Mouse (Mus musculus): ENCODE data around the gene Fbf1.
A peak's percentile ranks its signal among the peaks of the same experiment; 100 is the strongest.

Fbf1 gene

GRCm38 (mm10) chr11:116178411-116179121 is 10.6 kb upstream of the Fbf1 start:
- DNase-seq (ENCODE audit: low spot score in 2 of 2), result no peak

- no peak for DNase-seq (ENCODE audit: low spot score in 2 of 2)
Observed at GRCm38 (mm10) chr11:116176010-116176409, 8.0 kb upstream of the Fbf1 start.

- DNase-seq (ENCODE audit: low spot score in 2 of 2), result no peak
Observed at GRCm38 (mm10) chr11:116174775-116175448, 6.9 kb upstream of the Fbf1 start.

GRCm38 (mm10) chr11:116171959-116172358 is 4.0 kb upstream of the Fbf1 start:
- no peak for DNase-seq (ENCODE audit: low spot score in 2 of 2)

GRCm38 (mm10) chr11:116170003-116170800 is 2.2 kb upstream of the Fbf1 start:
- DNase-seq (ENCODE audit: low spot score in 2 of 2), result no peak

GRCm38 (mm10) chr11:116169214-116169613 is 1.2 kb upstream of the Fbf1 start:
- no peak for DNase-seq (ENCODE audit: low spot score in 2 of 2)

GRCm38 (mm10) chr11:116167232-116167631 is 734 bp downstream of the Fbf1 start:
- no peak for DNase-seq (ENCODE audit: low spot score in 2 of 2)

GRCm38 (mm10) chr11:116163002-116163401 is 5.0 kb downstream of the Fbf1 start:
- no peak for DNase-seq (ENCODE audit: low spot score in 2 of 2)

GRCm38 (mm10) chr11:116162146-116162545 is 5.8 kb downstream of the Fbf1 start:
- DNase-seq (ENCODE audit: low spot score in 2 of 2), result peak; percentile 72 to 86

- DNase-seq (ENCODE audit: low spot score in 2 of 2), result no peak
Observed at GRCm38 (mm10) chr11:116161312-116161711, 6.7 kb downstream of the Fbf1 start.

- no peak for DNase-seq (ENCODE audit: low spot score in 2 of 2)
Observed at GRCm38 (mm10) chr11:116150960-116151359, 17.0 kb downstream of the Fbf1 start.

- DNase-seq (ENCODE audit: low spot score in 2 of 2), result no peak
Observed at GRCm38 (mm10) chr11:116149341-116149740, 18.6 kb downstream of the Fbf1 start.

GRCm38 (mm10) chr11:116148761-116149221 is 19.2 kb downstream of the Fbf1 start:
- DNase-seq (ENCODE audit: low spot score in 2 of 2), result no peak

- peak; percentile 69 to 77 for DNase-seq (ENCODE audit: low spot score in 2 of 2)
Observed at GRCm38 (mm10) chr11:116146294-116146985, 21.5 kb downstream of the Fbf1 start.

- DNase-seq (ENCODE audit: low spot score in 2 of 2), result no peak
Observed at GRCm38 (mm10) chr11:116145481-116146293, 22.3 kb downstream of the Fbf1 start.

- DNase-seq (ENCODE audit: low spot score in 2 of 2), result no peak
Observed at GRCm38 (mm10) chr11:116143468-116143867, 24.5 kb downstream of the Fbf1 start.

GRCm38 (mm10) chr11:116142211-116142991 is 25.6 kb downstream of the Fbf1 start:
- no peak for DNase-seq (ENCODE audit: low spot score in 2 of 2)

- peak; percentile 90 for DNase-seq (ENCODE audit: low spot score in 2 of 2)
Observed at GRCm38 (mm10) chr11:116138468-116139138, 29.4 kb downstream of the Fbf1 start, which contains the start of gene Mrpl38. Mrpl38 (minus strand) TSS chr11:116138868.

- DNase-seq (ENCODE audit: low spot score in 2 of 2), result no peak
Observed at GRCm38 (mm10) chr11:116138096-116138467, 29.9 kb downstream of the Fbf1 start.
